Mouse (Mus musculus): Measurements from ENCODE around the gene Poc1a. TPM values are rescaled to one million over a fixed set of nuclear protein-coding genes. Genes with fewer than 3 reads are reported as not detected.
A peak's percentile ranks its signal among the peaks of the same experiment; 100 is the strongest.

Gene Poc1a
- total RNA-seq, 2 experiments from 2014 or later: 15.6 to 17.8 TPM

DNA sequence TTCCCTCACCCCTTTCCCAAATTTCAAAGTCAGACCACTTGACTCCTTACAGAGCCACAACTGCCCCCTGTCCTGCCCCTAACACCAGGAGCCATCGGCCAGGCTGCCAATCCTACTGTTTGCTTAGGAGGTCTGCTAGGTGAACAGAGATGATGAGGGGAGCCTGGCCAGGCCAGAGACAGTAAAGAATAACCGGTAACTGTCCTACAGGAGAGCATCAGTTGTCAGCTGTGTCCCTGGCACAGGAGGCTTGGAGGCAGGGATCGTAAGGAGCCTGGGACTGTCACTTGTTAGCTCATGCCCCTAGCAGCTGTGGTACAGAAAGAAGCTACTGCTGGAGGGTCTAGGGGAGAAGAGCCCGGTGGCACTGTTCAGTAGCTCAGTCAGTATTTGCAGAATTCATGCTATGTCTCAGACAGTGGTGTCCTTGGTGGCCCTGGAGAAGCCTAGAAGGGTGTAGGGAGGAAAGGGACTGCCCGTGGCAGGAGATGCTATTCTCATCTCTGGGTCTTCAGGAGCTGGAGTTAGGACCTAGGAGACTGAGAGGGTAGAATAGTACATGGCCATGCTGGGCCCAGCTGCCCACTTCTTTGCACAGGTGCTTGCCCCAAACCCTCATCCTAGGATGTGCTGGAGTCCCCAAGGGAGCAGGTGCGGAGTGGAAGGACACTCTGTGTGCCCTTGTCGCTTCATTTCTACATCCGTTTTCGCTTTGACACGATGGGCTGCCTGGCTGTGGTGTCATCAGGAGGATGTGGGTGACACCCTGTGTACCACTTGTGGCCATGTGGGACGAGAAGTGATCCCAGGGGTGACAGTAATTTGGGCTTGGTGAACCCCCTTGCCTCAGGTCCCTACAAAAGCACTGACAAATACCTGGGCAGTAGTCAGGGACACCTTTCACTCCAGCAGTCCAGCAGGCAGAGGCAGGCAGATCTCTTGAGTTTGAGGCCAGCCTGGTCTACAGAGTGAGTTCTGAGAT is 91.9 kb downstream of the Poc1a start:
- intact Hi-C loops (cut with DNase I): no loop called here
- DNase-seq (ENCODE audit: extremely low spot score in 1 of 2, low spot score in 2 of 2): no peak

GRCm38 (mm10) chr9:106373973-106374372 is 93.1 kb downstream of the Poc1a start:
- intact Hi-C loops (cut with DNase I): no loop called here
- DNase-seq (ENCODE audit: extremely low spot score in 1 of 2, low spot score in 2 of 2): no peak

GRCm38 (mm10) chr9:106377247-106377646 is 96.4 kb downstream of the Poc1a start:
- no peak for DNase-seq (ENCODE audit: extremely low spot score in 1 of 2, low spot score in 2 of 2)
- intact Hi-C loops (cut with DNase I): no loop called here

GRCm38 (mm10) chr9:106378045-106378444 is 97.2 kb downstream of the Poc1a start:
- intact Hi-C loops (cut with DNase I): no loop called here
- no peak for DNase-seq (ENCODE audit: extremely low spot score in 1 of 2, low spot score in 2 of 2)

- intact Hi-C loops (cut with DNase I): no loop called here
- no peak for DNase-seq (ENCODE audit: extremely low spot score in 1 of 2, low spot score in 2 of 2)
Measured at GRCm38 (mm10) chr9:106378753-106379152, 97.9 kb downstream of the Poc1a start.

GRCm38 (mm10) chr9:106386181-106386864 is 105.5 kb downstream of the Poc1a start:
- intact Hi-C loops (cut with DNase I): no loop called here
- peak in 1 of 2 experiments; percentile 48 for DNase-seq (ENCODE audit: extremely low spot score in 1 of 2, low spot score in 2 of 2)

- no peak for DNase-seq (ENCODE audit: extremely low spot score in 1 of 2, low spot score in 2 of 2)
Measured at GRCm38 (mm10) chr9:106392828-106393527, 112.1 kb downstream of the Poc1a start.

GRCm38 (mm10) chr9:106393548-106393947 is 112.7 kb downstream of the Poc1a start:
- no peak for DNase-seq (ENCODE audit: extremely low spot score in 1 of 2, low spot score in 2 of 2)
- intact Hi-C loops (cut with DNase I): no loop called here

More at GRCm38 (mm10) chr9:106392828-106393527, 112.1 kb downstream of the Poc1a start:
- intact Hi-C loops (cut with DNase I): no loop called here

GRCm38 (mm10) chr9:106394649-106395602 is 114.1 kb downstream of the Poc1a start:
- DNase-seq (ENCODE audit: extremely low spot score in 1 of 2, low spot score in 2 of 2): peak in 1 of 2 experiments; percentile 47
- intact Hi-C loops (cut with DNase I): no loop called here

DNA sequence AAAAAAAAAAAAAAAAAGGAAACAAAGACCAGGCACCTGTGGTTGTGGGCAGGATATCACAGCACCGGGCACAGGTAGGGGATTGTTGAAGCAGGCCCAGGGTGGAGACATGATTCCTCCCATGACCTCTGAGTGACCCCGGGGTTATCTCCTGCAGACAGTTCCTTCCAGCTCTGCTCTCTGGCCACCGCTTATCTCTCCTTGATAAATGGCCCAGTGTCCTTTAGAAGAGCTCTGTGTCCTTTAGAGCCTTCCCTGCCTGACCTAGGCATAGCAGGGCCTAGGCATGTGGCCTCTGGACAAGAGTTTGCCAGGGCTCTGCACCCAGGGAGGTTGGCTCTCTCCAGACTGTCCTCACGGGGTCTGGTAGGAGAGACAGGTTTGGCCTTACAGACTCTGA is 116.9 kb downstream of the Poc1a start:
- intact Hi-C loops (cut with DNase I): no loop called here
- DNase-seq (ENCODE audit: extremely low spot score in 1 of 2, low spot score in 2 of 2): no peak

DNA sequence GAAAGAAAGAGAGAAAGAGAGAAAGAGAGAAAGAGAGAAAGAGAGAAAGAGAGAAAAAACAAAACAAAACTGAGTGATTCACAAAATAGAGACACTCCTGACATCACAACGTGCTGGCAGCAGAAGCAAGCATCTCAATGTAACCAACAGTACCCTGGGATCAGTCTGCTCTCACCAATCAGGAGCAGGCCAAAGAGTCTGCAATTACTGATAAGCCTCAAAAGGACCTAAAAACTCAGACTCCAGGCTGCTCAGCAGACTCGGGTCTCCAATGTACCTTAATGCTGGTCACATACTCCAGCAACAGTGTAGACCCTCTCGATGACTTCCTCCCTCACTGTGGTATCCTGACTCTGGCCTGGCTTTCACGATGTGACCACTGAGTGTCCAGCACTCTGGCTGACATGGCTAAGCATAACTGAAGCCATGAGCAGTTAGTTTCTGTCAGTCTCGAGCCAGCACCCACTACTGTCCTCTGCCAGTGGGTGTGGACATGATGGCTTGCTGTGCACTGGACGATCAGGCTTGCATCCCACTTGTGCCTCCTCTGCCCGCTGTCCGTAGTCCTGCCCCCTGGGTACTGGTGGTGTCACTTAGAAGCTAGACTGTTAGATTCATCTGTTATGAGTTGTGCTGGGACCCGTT is 117.9 kb downstream of the Poc1a start:
- intact Hi-C loops (cut with DNase I): no loop called here
- no peak for DNase-seq (ENCODE audit: extremely low spot score in 1 of 2, low spot score in 2 of 2)

DNA sequence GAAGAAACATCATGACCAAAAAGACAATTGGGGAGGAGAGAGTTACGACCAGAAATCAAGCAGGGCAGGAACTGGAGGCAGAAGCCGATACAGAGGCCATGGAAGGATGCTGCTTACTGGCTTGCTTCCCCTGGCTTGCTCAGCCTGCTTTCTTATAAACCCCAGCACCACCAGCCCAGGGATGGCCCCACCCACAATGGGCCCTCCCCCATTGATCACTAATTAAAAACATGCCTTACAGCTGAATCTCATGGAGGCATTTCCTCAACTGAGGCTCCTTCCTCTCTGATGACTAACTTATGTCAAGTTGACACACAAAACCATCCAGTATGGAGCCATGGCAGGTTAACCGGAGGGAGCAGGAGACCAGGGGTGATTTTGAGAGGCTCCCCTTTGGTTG is 118.9 kb downstream of the Poc1a start:
- intact Hi-C loops (cut with DNase I): no loop called here
- DNase-seq (ENCODE audit: extremely low spot score in 1 of 2, low spot score in 2 of 2): no peak

Other genes starting within 250 kb of the Poc1a start
- gene Col6a4, start 184.3 kb upstream of the Poc1a start, total RNA-seq (2021): 1 to 10 TPM; 3.3 to 4.1 TPM
- 1 to 10 TPM; 4.1 to 7.4 TPM for gene Glyctk, start 122.9 kb upstream of the Poc1a start, total RNA-seq (2021)
- 100 to 1,000 TPM; 155 to 158 TPM for gene Wdr82, start 110.1 kb upstream of the Poc1a start, total RNA-seq (2021)
- 10 to 100 TPM; 20.8 to 24.5 TPM for gene Ppm1m, start 81.3 kb upstream of the Poc1a start, total RNA-seq (2021)
- 10 to 100 TPM; 44.5 to 49.9 TPM for gene Twf2, start 78.0 kb upstream of the Poc1a start, total RNA-seq (2021)
- gene Tlr9, start 58.5 kb upstream of the Poc1a start, total RNA-seq (2021): 1 to 10 TPM; 1.1 to 1.4 TPM
- gene Alas1, start 32.4 kb upstream of the Poc1a start, total RNA-seq (2021): 100 to 1,000 TPM; 125 to 127 TPM
- gene Dusp7, start 87.6 kb downstream of the Poc1a start, total RNA-seq (2021): 10 to 100 TPM; 80.7 to 82.0 TPM
- gene Rpl29, start 148.4 kb downstream of the Poc1a start, total RNA-seq (2021): 100 to 1,000 TPM; 378 to 397 TPM
- gene Acy1, start 157.3 kb downstream of the Poc1a start, total RNA-seq (2021): 1 to 10 TPM; 9.2 to 9.3 TPM
- 10 to 100 TPM in 1 of 2 experiments, 1 to 10 TPM in 1; 9.7 to 10.3 TPM for gene Abhd14b, start 166.4 kb downstream of the Poc1a start, total RNA-seq (2021)
- gene Abhd14a, start 166.6 kb downstream of the Poc1a start, total RNA-seq (2021): 10 to 100 TPM; 55.7 to 59.6 TPM
- gene Pcbp4, start 172.2 kb downstream of the Poc1a start, total RNA-seq (2021): 100 to 1,000 TPM; 222 to 242 TPM
- gene Gpr62, start 184.9 kb downstream of the Poc1a start, total RNA-seq (2021): 1 to 10 TPM; 2.2 to 2.8 TPM
- 10 to 100 TPM; 37.3 to 37.7 TPM for gene Rrp9, start 194.9 kb downstream of the Poc1a start, total RNA-seq (2021)
- gene Parp3, start 195.9 kb downstream of the Poc1a start, total RNA-seq (2021): 1 to 10 TPM; 2.5 to 3.2 TPM
- not detected for gene Iqcf1, start 218.9 kb downstream of the Poc1a start, total RNA-seq (2021)
- gene Iqcf5, start 233.5 kb downstream of the Poc1a start, total RNA-seq (2021): 1 to 10 TPM in 1 of 2 experiments, under 1 TPM in 1; 0.92 to 1.2 TPM